Mouse (Mus musculus): Measurements from ENCODE around the gene Agpat1. TPM values are rescaled to one million over a fixed set of nuclear protein-coding genes. Genes with fewer than 3 reads are reported as not detected.
A peak's percentile ranks its signal among the peaks of the same experiment; 100 is the strongest.

The Agpat1 gene
- polyA plus RNA-seq, 1 experiment from 2014 or later = 55.6 TPM

GRCm38 (mm10) chr17:34626773-34627092, 22.7 kb downstream of the Agpat1 start:
- Histone ChIP-seq H3K27me3 (replicated peaks; ENCODE audit: control insufficient read depth, insufficient read depth, low read length) (peaks cover 16% of the 10 kb centered on the region), H3K9ac (ENCODE audit: low read depth, low read length) (peak overlapping the region; percentile 65), H3K4me2 (replicated peaks; ENCODE audit: low read depth) (peak overlapping the region; percentile 95), H3K9me3 (ENCODE audit: control insufficient read depth) (no peaks in the 10 kb centered on the region), H3K36me3 (ENCODE audit: control insufficient read depth, insufficient read depth) (peaks cover 14% of the 10 kb centered on the region), H3K27ac (ENCODE audit: low read depth, low read length) (peak overlapping the region; percentile 87), H3K4me3 (ENCODE audit: low read depth, low read length) (peak overlapping the region; percentile 66), H3K4me1 (replicated peaks; ENCODE audit: control insufficient read depth, insufficient read depth, low read length) (peaks cover 9% of the 10 kb centered on the region)
- peak; percentile 77 for TF ChIP-seq CTCF (IDR thresholded peaks at IDR 0.05; ENCODE audit: low read depth)
- WGBS = 1% methylated on average over 15 of the region's 18 CpGs
- ATAC-seq = no peak

- no peak for TF ChIP-seq CTCF (IDR thresholded peaks at IDR 0.05; ENCODE audit: low read depth)
- ATAC-seq = peak; percentile 66
- Histone ChIP-seq H3K36me3 (ENCODE audit: control insufficient read depth, insufficient read depth) (peaks cover 8% of the 10 kb centered on the region; the same call in 1 of the 2 replicates), H3K4me3 (ENCODE audit: low read depth, low read length) (peak overlapping the region; percentile 66), H3K9me3 (ENCODE audit: control insufficient read depth) (no peaks in the 10 kb centered on the region), H3K9ac (ENCODE audit: low read depth, low read length) (peak overlapping the region; percentile 65), H3K4me2 (replicated peaks; ENCODE audit: low read depth) (peak overlapping the region; percentile 95), H3K27ac (ENCODE audit: low read depth, low read length) (peak overlapping the region; percentile 87), H3K4me1 (replicated peaks; ENCODE audit: control insufficient read depth, insufficient read depth, low read length) (peaks cover 9% of the 10 kb centered on the region), H3K27me3 (replicated peaks; ENCODE audit: control insufficient read depth, insufficient read depth, low read length) (peaks cover 16% of the 10 kb centered on the region)
- WGBS = 1% methylated on average over 40 of the region's 45 CpGs
Observed at GRCm38 (mm10) chr17:34627093-34627942, 23.3 kb downstream of the Agpat1 start.

GRCm38 (mm10) chr17:34627943-34628643, 24.0 kb downstream of the Agpat1 start, which contains the start of gene Ppt2:
Gene Ppt2 (minus strand): TSS chr17:34628510.
- Histone ChIP-seq H3K4me1 (replicated peaks; ENCODE audit: control insufficient read depth, insufficient read depth, low read length) (peaks cover 9% of the 10 kb centered on the region), H3K9ac (ENCODE audit: low read depth, low read length) (peak within 1 kb of the TSS; percentile 65), H3K9me3 (ENCODE audit: control insufficient read depth) (no peaks in the 10 kb centered on the region), H3K36me3 (ENCODE audit: control insufficient read depth, insufficient read depth) (0 out of 2 replicates have a peak, but pooled peaks cover under 1% of the 10 kb centered on the region), H3K27me3 (replicated peaks; ENCODE audit: control insufficient read depth, insufficient read depth, low read length) (peaks cover 16% of the 10 kb centered on the region), H3K27ac (ENCODE audit: low read depth, low read length) (peak within 1 kb of the TSS; percentile 87), H3K4me3 (ENCODE audit: low read depth, low read length) (peak within 1 kb of the TSS; percentile 66), H3K4me2 (replicated peaks; ENCODE audit: low read depth) (peak within 1 kb of the TSS; percentile 95)
- 2% methylated on average over 29 of the region's 29 CpGs for WGBS
- TF ChIP-seq CTCF (IDR thresholded peaks at IDR 0.05; ENCODE audit: low read depth) = no peak
- no peak for ATAC-seq

GRCm38 (mm10) chr17:34628644-34628967, 24.5 kb downstream of the Agpat1 start:
- Histone ChIP-seq H3K27ac (ENCODE audit: low read depth, low read length) (0 out of 2 replicates have a peak overlapping the region, but pooled peaks have one; percentile 87), H3K4me1 (replicated peaks; ENCODE audit: control insufficient read depth, insufficient read depth, low read length) (peaks cover 9% of the 10 kb centered on the region), H3K9me3 (ENCODE audit: control insufficient read depth) (no peaks in the 10 kb centered on the region), H3K4me3 (ENCODE audit: low read depth, low read length) (peak overlapping the region; percentile 66; the same call in 1 of the 2 replicates), H3K4me2 (replicated peaks; ENCODE audit: low read depth) (peak overlapping the region; percentile 95), H3K9ac (ENCODE audit: low read depth, low read length) (0 out of 2 replicates have a peak overlapping the region, but pooled peaks have one; percentile 65), H3K36me3 (ENCODE audit: control insufficient read depth, insufficient read depth) (no peaks in the 10 kb centered on the region), H3K27me3 (replicated peaks; ENCODE audit: control insufficient read depth, insufficient read depth, low read length) (peaks cover 16% of the 10 kb centered on the region)
- no peak for TF ChIP-seq CTCF (IDR thresholded peaks at IDR 0.05; ENCODE audit: low read depth)
- 24% methylated on average over 5 of the region's 5 CpGs for WGBS
- ATAC-seq = no peak

- no peak for ATAC-seq
- no peak for TF ChIP-seq CTCF (IDR thresholded peaks at IDR 0.05; ENCODE audit: low read depth)
- WGBS = 28% methylated on average over 16 of the region's 16 CpGs
Observed at GRCm38 (mm10) chr17:34629221-34629751, 25.2 kb downstream of the Agpat1 start, which contains the start of gene Prrt1. Gene Prrt1 (plus strand): TSS chr17:34629533.

More at GRCm38 (mm10) chr17:34629221-34629751, 25.2 kb downstream of the Agpat1 start, which contains the start of gene Prrt1:
- Histone ChIP-seq H3K27me3 (replicated peaks; ENCODE audit: control insufficient read depth, insufficient read depth, low read length) (peaks cover 16% of the 10 kb centered on the region), H3K9me3 (ENCODE audit: control insufficient read depth) (no peaks in the 10 kb centered on the region), H3K36me3 (ENCODE audit: control insufficient read depth, insufficient read depth) (no peaks in the 10 kb centered on the region), H3K4me1 (replicated peaks; ENCODE audit: control insufficient read depth, insufficient read depth, low read length) (peaks cover 9% of the 10 kb centered on the region), H3K4me3 (ENCODE audit: low read depth, low read length) (peak within 1 kb of the TSS; percentile 66), H3K27ac (ENCODE audit: low read depth, low read length) (peak within 1 kb of the TSS; percentile 87; the same call in 1 of the 2 replicates), H3K9ac (ENCODE audit: low read depth, low read length) (peak within 1 kb of the TSS; percentile 65; the same call in 1 of the 2 replicates), H3K4me2 (replicated peaks; ENCODE audit: low read depth) (peak within 1 kb of the TSS; percentile 95)
